Mouse (Mus musculus) liver, embryonic 18 days (tissue): Measurements from ENCODE around the gene Taar7e. TPM values are rescaled to one million over a fixed set of nuclear protein-coding genes. Genes with fewer than 3 reads are reported as not detected.

ENCODE experiments used
- polyA plus RNA-seq: library from polyadenylated mRNA; depleted of rRNA; stranded (reverse); fragments of >200 nt; gene quantifications from 2 replicates; pipeline ENCODE4 v1.2.3, GENCODE M21; 2012; rRNA removed

Gene Taar7e
- polyA plus RNA-seq: not detected in 2 replicates

DNA sequence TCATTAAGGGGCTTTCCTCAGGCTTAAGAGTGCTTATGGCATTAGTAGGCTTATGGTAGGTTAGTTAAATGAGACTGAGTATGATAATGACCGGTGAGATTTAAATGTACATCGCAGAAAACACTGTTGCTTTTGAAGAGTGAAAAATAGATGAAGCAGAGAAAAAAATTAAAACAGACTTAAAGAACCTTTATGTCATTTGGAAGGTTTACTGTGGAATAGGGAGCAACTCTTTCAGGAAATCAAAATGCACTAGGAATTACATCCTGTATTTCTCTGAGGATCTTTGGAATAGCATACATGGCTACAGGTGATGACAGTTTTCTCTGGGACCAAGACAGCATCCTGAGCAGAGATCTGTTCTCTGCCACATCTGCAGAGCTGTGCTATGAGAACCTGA, at the start of gene Taar7e:
TSS of gene Taar7e (plus strand) at position 301 of the 400 bp plus-strand sequence.

DNA sequence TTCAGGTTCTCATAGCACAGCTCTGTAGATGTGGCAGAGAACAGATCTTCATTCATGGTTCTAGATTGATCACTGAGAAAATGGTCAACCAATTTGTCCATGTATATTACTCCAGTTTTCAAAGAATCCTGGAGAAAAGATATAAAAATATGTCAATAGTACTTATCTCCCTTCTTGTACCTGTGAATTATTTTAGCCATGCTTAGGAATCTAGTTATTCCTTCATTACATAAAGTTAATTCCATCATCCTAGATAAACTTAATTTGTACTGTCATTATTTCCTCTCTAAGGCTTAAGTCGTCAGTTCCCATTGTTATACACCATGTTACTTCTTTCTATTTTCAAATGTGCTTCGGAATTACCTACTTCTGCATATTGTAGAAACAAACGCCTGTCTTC, 44.0 kb upstream of the Taar7e start, which contains the start of gene Taar7a:
TSS of gene Taar7a (minus strand) at position 101 of the 400 bp plus-strand sequence.

DNA sequence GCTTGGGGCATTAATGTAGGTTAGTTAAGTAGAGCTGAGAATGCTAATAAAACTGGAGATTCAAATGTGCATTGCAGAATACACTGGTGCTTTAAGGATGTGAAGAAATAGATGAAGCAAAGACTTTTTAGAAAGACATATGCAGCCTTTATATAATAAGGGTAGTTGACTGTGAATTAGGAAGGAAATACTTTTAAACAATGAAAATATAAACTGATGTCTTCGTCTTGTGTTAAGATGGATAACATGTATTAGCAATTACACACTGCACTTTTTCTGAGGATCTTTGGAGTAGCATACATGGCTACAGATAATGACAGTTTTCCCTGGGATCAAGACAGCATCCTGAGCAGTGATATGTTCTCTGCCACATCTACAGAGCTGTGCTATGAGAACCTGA, 37.8 kb upstream of the Taar7e start, which contains the start of gene Taar7b:
TSS of gene Taar7b (plus strand) at position 301 of the 400 bp plus-strand sequence.

DNA sequence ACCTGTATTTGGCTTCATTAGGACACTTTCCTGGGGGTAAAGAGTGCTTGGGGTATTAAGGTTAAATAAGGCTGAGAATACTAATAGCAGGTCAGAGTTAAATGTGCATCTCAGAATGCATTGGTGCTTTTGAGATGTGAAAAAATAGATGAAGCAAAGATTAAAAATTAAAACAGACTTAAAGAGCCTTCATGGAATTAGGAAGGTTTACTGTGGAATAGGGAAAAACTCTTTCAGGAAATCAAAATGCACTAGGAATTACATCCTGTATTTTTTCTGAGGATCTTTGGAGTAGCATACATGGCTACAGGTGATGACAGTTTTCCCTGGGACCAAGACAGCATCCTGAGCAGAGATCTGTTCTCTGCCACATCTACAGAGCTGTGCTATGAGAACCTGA, 10.5 kb upstream of the Taar7e start, which contains the start of gene Taar7d:
TSS of gene Taar7d (plus strand) at position 301 of the 400 bp plus-strand sequence.

DNA sequence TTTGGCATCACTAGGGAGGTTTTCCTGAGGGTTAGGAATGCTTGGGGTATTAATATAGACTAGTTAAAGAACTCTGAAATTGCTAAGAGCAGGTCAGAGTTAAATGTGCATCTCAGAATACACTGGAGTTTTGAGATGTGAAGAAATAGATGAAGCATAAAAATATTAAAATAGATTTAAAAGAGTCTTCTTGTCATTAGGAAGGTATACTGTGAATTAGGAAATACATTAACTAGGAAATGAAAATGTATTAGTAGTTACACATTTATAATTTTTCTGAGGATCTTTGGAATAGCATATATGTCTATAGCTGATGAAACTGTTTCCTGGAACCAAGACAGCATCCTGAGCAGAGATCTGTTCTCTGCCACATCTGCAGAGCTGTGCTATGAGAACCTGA, 11.8 kb downstream of the Taar7e start, which contains the start of gene Taar7f:
TSS of gene Taar7f (plus strand) at position 301 of the 400 bp plus-strand sequence.

DNA sequence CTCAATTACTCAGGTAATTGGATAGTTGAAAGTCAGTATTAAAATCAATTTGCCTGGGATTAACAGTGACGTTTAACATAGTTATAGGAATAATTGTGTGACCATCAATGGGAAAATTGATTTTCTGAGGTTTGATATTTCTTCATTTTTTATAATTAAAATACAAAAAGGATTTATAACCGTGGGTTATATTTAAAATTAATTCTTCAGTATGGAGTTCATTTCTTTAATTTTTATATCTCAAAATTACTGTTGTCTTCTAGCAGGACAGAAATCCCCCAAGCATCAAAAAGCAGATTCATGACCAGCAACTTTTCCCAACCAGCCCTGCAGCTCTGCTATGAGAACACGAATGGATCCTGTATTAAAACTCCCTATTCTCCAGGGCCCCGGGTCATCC, 38.8 kb downstream of the Taar7e start, which contains the start of gene Taar8a:
TSS of gene Taar8a (plus strand) at position 301 of the 400 bp plus-strand sequence.

Other genes starting within 250 kb of the Taar7e start
- 2.1 and 2.2 TPM in 2 replicates for gene Slc18b1, start 240.6 kb upstream of the Taar7e start, polyA plus RNA-seq
- 77.4 and 81.1 TPM in 2 replicates for gene Vnn3, start 186.2 kb upstream of the Taar7e start, polyA plus RNA-seq
- gene Vnn1, start 142.9 kb upstream of the Taar7e start, polyA plus RNA-seq: 25.8 and 28.8 TPM in 2 replicates
- not detected in 2 replicates for gene Taar1, start 117.3 kb upstream of the Taar7e start, polyA plus RNA-seq
- 0.03 TPM in 1 of 2 replicates, not detected in the other for gene Taar2, start 99.0 kb upstream of the Taar7e start, polyA plus RNA-seq
- not detected in 2 replicates for gene Taar3, start 88.1 kb upstream of the Taar7e start, polyA plus RNA-seq
- gene Taar4, start 77.1 kb upstream of the Taar7e start, polyA plus RNA-seq: not detected in 2 replicates
- not detected in 2 replicates for gene Taar5, start 66.9 kb upstream of the Taar7e start, polyA plus RNA-seq
- gene Taar6, start 52.0 kb upstream of the Taar7e start, polyA plus RNA-seq: not detected in 2 replicates
- not detected in 2 replicates for gene Taar7a, start 44.1 kb upstream of the Taar7e start, polyA plus RNA-seq
- not detected in 2 replicates for gene Taar7b, start 37.7 kb upstream of the Taar7e start, polyA plus RNA-seq
- not detected in 2 replicates for gene Taar7d, start 10.4 kb upstream of the Taar7e start, polyA plus RNA-seq
- gene Taar7f, start 11.9 kb downstream of the Taar7e start, polyA plus RNA-seq: not detected in 2 replicates
- gene Taar8a, start 38.9 kb downstream of the Taar7e start, polyA plus RNA-seq: not detected in 2 replicates
- gene Taar8b, start 54.7 kb downstream of the Taar7e start, polyA plus RNA-seq: not detected in 2 replicates
- gene Taar8c, start 64.3 kb downstream of the Taar7e start, polyA plus RNA-seq: not detected in 2 replicates
- not detected in 2 replicates for gene Taar9, start 71.9 kb downstream of the Taar7e start, polyA plus RNA-seq
- gene Stx7, start 111.7 kb downstream of the Taar7e start, polyA plus RNA-seq: 28.7 and 37.4 TPM in 2 replicates
- 0.03 and 0.05 TPM in 2 replicates for gene Moxd1, start 185.9 kb downstream of the Taar7e start, polyA plus RNA-seq